Mouse (Mus musculus) v-Abl transformed pro-B cells (cell line): Measurements from ENCODE around the gene Gabrg2.

Experiments used
- in situ Hi-C, 2 experiments: fragments of 400-800 bp; cut with MboI; formaldehyde crosslinking; loops; one replicate each; pipeline ENCODE4 v1.15.1; 2025; ENCODE audit not compliant: unreplicated experiment in 2 of 2

Gene Gabrg2

GRCm38 (mm10) chr11:42000190-42001098 is at the start of gene Gabrg2:
Gabrg2 (minus strand) TSS chr11:42000857.
- in situ Hi-C loops, result no loop called here

GRCm38 (mm10) chr11:42048201-42048600 is 47.5 kb upstream of the Gabrg2 start:
- in situ Hi-C loops, result no loop called here

- in situ Hi-C loops, result no loop called here
These were observed 1.2 kb downstream of the Gabrg2 start for GRCm38 (mm10) chr11:41999468-41999881.

GRCm38 (mm10) chr11:41980152-41980551 is 20.5 kb downstream of the Gabrg2 start:
- in situ Hi-C loops, result no loop called here

- in situ Hi-C loops, result no loop called here
These were observed 32.1 kb downstream of the Gabrg2 start for GRCm38 (mm10) chr11:41968595-41968994.

- in situ Hi-C loops, result no loop called here
These were observed 38.0 kb downstream of the Gabrg2 start for GRCm38 (mm10) chr11:41962706-41963105.

GRCm38 (mm10) chr11:41953550-41953949 is 47.1 kb downstream of the Gabrg2 start:
- in situ Hi-C loops, result no loop called here

- in situ Hi-C loops, result no loop called here
These were observed 48.8 kb downstream of the Gabrg2 start for GRCm38 (mm10) chr11:41951898-41952297.

- in situ Hi-C loops, result no loop called here
These were observed 55.2 kb downstream of the Gabrg2 start for GRCm38 (mm10) chr11:41945471-41945870.

GRCm38 (mm10) chr11:41937979-41938378 is 62.7 kb downstream of the Gabrg2 start:
- in situ Hi-C loops, result no loop called here

GRCm38 (mm10) chr11:41918864-41919263 is 81.8 kb downstream of the Gabrg2 start:
- in situ Hi-C loops, result no loop called here

GRCm38 (mm10) chr11:41914066-41914465 is 86.6 kb downstream of the Gabrg2 start:
- in situ Hi-C loops, result no loop called here

- in situ Hi-C loops, result no loop called here
These were observed 97.0 kb downstream of the Gabrg2 start for GRCm38 (mm10) chr11:41903661-41904060.
